ENCODE assay signal across 8 mouse cellular contexts in the genomic region with DNA sequence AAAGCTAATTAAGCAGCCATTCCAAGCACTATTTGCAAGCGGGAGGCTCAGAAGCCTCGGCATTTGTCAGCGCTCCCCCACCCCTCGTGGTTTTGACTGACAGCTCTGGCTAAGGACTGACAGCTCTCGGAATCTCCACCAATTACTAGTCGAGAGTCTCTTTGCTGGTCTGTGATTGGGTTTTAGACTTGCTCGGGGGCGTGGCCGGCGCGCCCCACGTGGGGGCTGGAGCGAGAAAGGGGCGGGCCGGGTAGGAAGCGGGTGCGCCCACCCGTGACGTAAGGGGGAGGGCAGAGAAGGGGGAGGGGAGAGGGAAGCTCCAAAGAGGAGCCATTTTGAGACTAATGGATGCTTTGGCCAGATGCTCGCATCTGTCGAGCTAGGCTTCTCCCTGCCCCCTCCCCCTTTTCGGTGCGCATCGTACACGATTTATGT. TPM values are rescaled to one million over a fixed set of nuclear protein-coding genes. Genes with fewer than 3 reads are reported as not detected.
A peak's percentile ranks its signal among the peaks of the same experiment; 100 is the strongest.
DNase-seq lines count a peak whose midpoint lies in the region; ATAC-seq and TF ChIP-seq lines count a peak whose summit lies in the region.

No protein-coding gene starts in this region.

- H3K4me2 ChIP-seq in hindbrain, postnatal 0 days (ENCODE audit: low read depth, low read length), result peak overlapping the region; percentile 75

- no peak for TF ChIP-seq CTCF in hindbrain, postnatal 0 days (IDR thresholded peaks at IDR 0.05; ENCODE audit: low read depth)
- no peak for TF ChIP-seq CTCF in left cerebral cortex, adult 2 months (IDR thresholded peaks at IDR 0.05)

- H3K27me3 ChIP-seq in hindbrain, postnatal 0 days (ENCODE audit: insufficient read depth, low read length), result 0 out of 2 replicates have a peak, but pooled peaks cover 6% of the 10 kb centered on the region
- peaks cover 59% of the 10 kb centered on the region for H3K27me3 ChIP-seq in megakaryocyte, embryonic 14.5 days (replicated peaks)

- no peaks in the 10 kb centered on the region for H3K36me3 ChIP-seq in hindbrain, postnatal 0 days (ENCODE audit: insufficient read depth, low read length)
- H3K36me3 ChIP-seq in megakaryocyte, embryonic 14.5 days (replicated peaks; ENCODE audit: low read length), result peaks cover 3% of the 10 kb centered on the region

- peaks cover 27% of the 10 kb centered on the region for H3K4me1 ChIP-seq in hindbrain, postnatal 0 days (ENCODE audit: insufficient read depth, low read length)
- peaks cover 63% of the 10 kb centered on the region for H3K4me1 ChIP-seq in megakaryocyte, embryonic 14.5 days

- peak overlapping the region; percentile 93 for H3K27ac ChIP-seq in hindbrain, postnatal 0 days
- peak overlapping the region; percentile 96 for H3K27ac ChIP-seq in left cerebral cortex, adult 2 months

- no peaks in the 10 kb centered on the region for H3K9me3 ChIP-seq in hindbrain, postnatal 0 days (ENCODE audit: low read length)
- H3K9me3 ChIP-seq in megakaryocyte, embryonic 14.5 days, result no peaks in the 10 kb centered on the region

- WGBS in hindbrain, postnatal 0 days, result under 1% methylated on average over 25 of the region's 25 CpGs

- peak; percentile 93 for DNase-seq in WW6 (ENCODE audit: low read depth, low spot score)
- DNase-seq in cerebellum, postnatal 4 days (ENCODE audit: low spot score in 2 of 2), result peak; percentile 100
- DNase-seq in gastrocnemius, adult 18-20 months (ENCODE audit: low spot score), result peak; percentile 97
- DNase-seq in hindbrain, postnatal 0 days (ENCODE audit: low spot score), result peak; percentile 100
- peak; percentile 99 for DNase-seq in left cerebral cortex, adult 2 months (ENCODE audit: extremely low spot score in 1 of 2, low spot score in 2 of 2)
- DNase-seq in right cerebral cortex, postnatal 10 days (ENCODE audit: low spot score in 2 of 2), result peak; percentile 100
- peak; percentile 100 for DNase-seq in urinary bladder, postnatal 25 days (ENCODE audit: low spot score)

- peak; percentile 92 for ATAC-seq in hindbrain, postnatal 0 days

- intact Hi-C loops in left cerebral cortex, adult 2 months (cut with DNase I), result loop anchor here (1.0 to 5.0 kb wide), 7 partner anchors 92 to 323 kb away; no protein-coding TSS in a partner anchor

- peak overlapping the region; percentile 39 for H3K4me3 ChIP-seq in hindbrain, postnatal 0 days (ENCODE audit: low read length)
- H3K4me3 ChIP-seq in left cerebral cortex, adult 2 months, result peak overlapping the region; percentile 52
- H3K4me3 ChIP-seq in megakaryocyte, embryonic 14.5 days (replicated peaks), result peak overlapping the region; percentile 96

- H3K9ac ChIP-seq in hindbrain, postnatal 0 days (replicated peaks; ENCODE audit: low read length), result peak overlapping the region; percentile 50

RNA-seq across cellular contexts. Expression of gene Tle3, which starts 1.7 kb away (rescaled TPM):
- 1 to 10 TPM; 7.1 TPM for total RNA-seq in gastrocnemius, adult 18-20 months (2021)
- 74.1 and 81.3 TPM in 2 replicates for total RNA-seq in hindbrain, postnatal 0 days (2014; rRNA removed)
- 15.5 and 17.7 TPM in 2 replicates for polyA plus RNA-seq in hindbrain, postnatal 0 days (2015; fragmentation: Nextera tagmentation; extraction: Ambion mirVana)
- 10 to 100 TPM; 69.2 to 71.5 TPM for total RNA-seq in left cerebral cortex, adult 2 months (2021)
- polyA plus RNA-seq in megakaryocyte, embryonic 14.5 days (2012; ENCODE audit: insufficient read depth, low replicate concordance), result 60.7 and 62.9 TPM in 2 replicates

Comparison
In these comparisons a context has a peak if more than half of its experiments do, and no peak if none do; other contexts are left out.
1. Peak in every context shown above with its lines: DNase-seq, ATAC-seq, H3K4me3 ChIP-seq and H3K27ac ChIP-seq.
2. H3K4me3 ChIP-seq: peak in every context shown above with its lines; median percentile 96 in megakaryocyte, embryonic 14.5 days; 52 in left cerebral cortex, adult 2 months; 39 in hindbrain, postnatal 0 days.